Comparison of ENCODE assay signal across 11 mouse cellular contexts in the genomic region with DNA sequence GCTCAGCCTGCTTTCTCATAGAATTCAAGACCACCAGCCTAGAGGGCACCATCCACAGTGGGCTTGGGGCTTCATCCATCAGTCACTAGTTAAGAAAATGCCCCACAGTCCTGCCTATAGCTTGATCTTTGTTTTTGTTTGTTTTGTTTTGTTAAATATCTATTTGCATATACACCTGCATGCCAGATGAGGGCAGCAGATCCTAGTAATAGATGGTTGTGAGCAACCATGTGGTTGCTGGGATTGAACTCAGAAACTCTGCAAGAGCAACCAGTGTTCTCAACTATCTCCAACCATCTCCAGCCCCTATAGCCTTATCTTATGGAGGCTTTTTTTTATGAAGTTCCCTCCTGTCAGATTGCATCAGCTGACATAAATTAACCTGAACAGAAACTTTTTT. TPM values are rescaled to one million over a fixed set of nuclear protein-coding genes. Genes with fewer than 3 reads are reported as not detected.
DNase-seq lines count a peak whose midpoint lies in the region; ATAC-seq and TF ChIP-seq lines count a peak whose summit lies in the region.
"Had no signal": no experiment of that assay in that cellular context is flagged by ENCODE, and none has a peak within 500 bp of the region (broad histone marks: within the 10 kb centered on the region; RNA-seq: fewer than 3 reads in every experiment).

No protein-coding gene starts in this region.

- no peaks in the 10 kb centered on the region for H3K9me3 ChIP-seq in embryonic facial prominence, embryonic 11.5 days (replicated peaks; ENCODE audit: control insufficient read depth, low read length)
- no peaks in the 10 kb centered on the region for H3K9me3 ChIP-seq in embryonic facial prominence, embryonic 10.5 days
- no peaks in the 10 kb centered on the region for H3K9me3 ChIP-seq in lung, embryonic 14.5 days (ENCODE audit: low read depth, low read length)
- H3K9me3 ChIP-seq: neural tube, embryonic 15.5 days had no signal

- peaks cover 6% of the 10 kb centered on the region for H3K36me3 ChIP-seq in embryonic facial prominence, embryonic 11.5 days (replicated peaks; ENCODE audit: control insufficient read depth, insufficient read depth, low read depth, low read length)
- H3K36me3 ChIP-seq in embryonic facial prominence, embryonic 10.5 days (replicated peaks), result peaks cover 90% of the 10 kb centered on the region
- H3K36me3 ChIP-seq in lung, embryonic 14.5 days (ENCODE audit: insufficient read depth), result peaks cover 76% of the 10 kb centered on the region

- H3K4me3 ChIP-seq in embryonic facial prominence, embryonic 11.5 days (ENCODE audit: low read depth, low read length), result no peak overlapping the region
- H3K4me3 ChIP-seq in embryonic facial prominence, embryonic 10.5 days, result no peak overlapping the region
- no peak overlapping the region for H3K4me3 ChIP-seq in lung, embryonic 14.5 days (ENCODE audit: low read depth, low read length)
- H3K4me3 ChIP-seq: neural tube, embryonic 15.5 days had no signal

- H3K27me3 ChIP-seq in embryonic facial prominence, embryonic 11.5 days (ENCODE audit: control insufficient read depth, insufficient read depth, low read length), result no peaks in the 10 kb centered on the region
- no peaks in the 10 kb centered on the region for H3K27me3 ChIP-seq in embryonic facial prominence, embryonic 10.5 days (replicated peaks; ENCODE audit: low read depth, poor library complexity, severe bottlenecking)
- no peaks in the 10 kb centered on the region for H3K27me3 ChIP-seq in lung, embryonic 14.5 days (ENCODE audit: insufficient read depth, low read length)
- H3K27me3 ChIP-seq: neural tube, embryonic 15.5 days had no signal

- no peak; the same call in 1 of the 2 replicates for TF ChIP-seq CTCF in lung, embryonic 14.5 days (IDR thresholded peaks at IDR 0.05; ENCODE audit: low read depth)

- no peak for ATAC-seq in embryonic facial prominence, embryonic 11.5 days (replicated peaks; ENCODE audit: insufficient number of reproducible peaks, low FRiP score, low TSS enrichment, low read depth)
- no peak for ATAC-seq in lung, embryonic 14.5 days (ENCODE audit: insufficient read depth)
- peak; percentile 50 for ATAC-seq in activated CD4-positive, CD25-positive, alpha-beta regulatory T cell, adult 4 months

- no peak overlapping the region for H3K9ac ChIP-seq in embryonic facial prominence, embryonic 11.5 days (replicated peaks; ENCODE audit: low read length)
- no peak overlapping the region for H3K9ac ChIP-seq in lung, embryonic 14.5 days
- H3K9ac ChIP-seq: neural tube, embryonic 15.5 days had no signal

- peak; percentile 29 for DNase-seq in embryonic facial prominence, embryonic 11.5 days (ENCODE audit: low spot score)
- DNase-seq in embryonic facial prominence, embryonic 10.5 days (ENCODE audit: low spot score), result no peak
- DNase-seq in lung, embryonic 14.5 days, result peak; percentile 45
- no peak for DNase-seq in lung, postnatal 4 days
- peak; percentile 71 for DNase-seq in naive thymus-derived CD4-positive, alpha-beta T cell, adult 2 months (ENCODE audit: low read depth)
- no peak for DNase-seq in urinary bladder, postnatal 25 days (ENCODE audit: low spot score)
- DNase-seq in gastrocnemius, adult 18-20 months (ENCODE audit: low spot score), result no peak
- DNase-seq: gastrocnemius, postnatal 36 days had no signal

- H3K4me1 ChIP-seq in embryonic facial prominence, embryonic 11.5 days (ENCODE audit: control insufficient read depth, insufficient read depth, low read length), result no peaks in the 10 kb centered on the region
- H3K4me1 ChIP-seq in embryonic facial prominence, embryonic 10.5 days, result no peaks in the 10 kb centered on the region
- no peaks in the 10 kb centered on the region for H3K4me1 ChIP-seq in lung, embryonic 14.5 days (ENCODE audit: insufficient read depth)

- no peak overlapping the region for H3K27ac ChIP-seq in embryonic facial prominence, embryonic 11.5 days (replicated peaks; ENCODE audit: low read depth, low read length)
- H3K27ac ChIP-seq in embryonic facial prominence, embryonic 10.5 days (replicated peaks), result no peak overlapping the region
- no peak overlapping the region for H3K27ac ChIP-seq in lung, embryonic 14.5 days (ENCODE audit: low read depth)
- H3K27ac ChIP-seq: macrophage; neural tube, embryonic 15.5 days had no signal

- H3K4me2 ChIP-seq in embryonic facial prominence, embryonic 11.5 days (ENCODE audit: low read depth, low read length), result no peak overlapping the region
- H3K4me2 ChIP-seq in lung, embryonic 14.5 days, result no peak overlapping the region
- H3K4me2 ChIP-seq: neural tube, embryonic 15.5 days had no signal

RNA-seq across cellular contexts. Expression of gene Arf4, which starts 14.0 kb away (rescaled TPM):
- polyA plus RNA-seq in embryonic facial prominence, embryonic 11.5 days (2014; fragmentation: Nextera tagmentation; extraction: Ambion mirVana), result 611 and 662 TPM in 2 replicates
- 501 and 504 TPM in 2 replicates for polyA plus RNA-seq in embryonic facial prominence, embryonic 10.5 days (2016; fragmentation: Nextera tagmentation; extraction: Ambion mirVana)
- polyA plus RNA-seq in lung, embryonic 14.5 days (2014; fragmentation: Nextera tagmentation; extraction: Ambion mirVana), result 586 and 611 TPM in 2 replicates
- polyA plus RNA-seq in activated CD4-positive, CD25-positive, alpha-beta regulatory T cell, adult 4 months (2017; shearing (Covaris generic)), result 100 to 1,000 TPM; 244 to 255 TPM
- total RNA-seq in gastrocnemius, adult 18-20 months (2021), result 10 to 100 TPM; 26.2 to 37.1 TPM

RNA-seq across cellular contexts. Expression of gene Pde12, which starts 17.8 kb away (rescaled TPM):
- 12.4 and 13.4 TPM in 2 replicates for polyA plus RNA-seq in embryonic facial prominence, embryonic 11.5 days (2014; fragmentation: Nextera tagmentation; extraction: Ambion mirVana)
- polyA plus RNA-seq in embryonic facial prominence, embryonic 10.5 days (2016; fragmentation: Nextera tagmentation; extraction: Ambion mirVana), result 11.6 and 12.5 TPM in 2 replicates
- 10.6 and 11.5 TPM in 2 replicates for polyA plus RNA-seq in lung, embryonic 14.5 days (2014; fragmentation: Nextera tagmentation; extraction: Ambion mirVana)
- polyA plus RNA-seq in activated CD4-positive, CD25-positive, alpha-beta regulatory T cell, adult 4 months (2017; shearing (Covaris generic)), result 1 to 10 TPM; 4.8 to 4.9 TPM
- 1 to 10 TPM; 4.0 to 4.3 TPM for total RNA-seq in gastrocnemius, adult 18-20 months (2021)

RNA-seq across cellular contexts. Expression of gene Dnah12, which starts 41.2 kb away (rescaled TPM):
- 0.04 TPM in 1 of 2 replicates, not detected in the other for polyA plus RNA-seq in embryonic facial prominence, embryonic 11.5 days (2014; fragmentation: Nextera tagmentation; extraction: Ambion mirVana)
- not detected in 2 replicates for polyA plus RNA-seq in embryonic facial prominence, embryonic 10.5 days (2016; fragmentation: Nextera tagmentation; extraction: Ambion mirVana)
- polyA plus RNA-seq in lung, embryonic 14.5 days (2014; fragmentation: Nextera tagmentation; extraction: Ambion mirVana), result 0.11 and 0.15 TPM in 2 replicates
- polyA plus RNA-seq in activated CD4-positive, CD25-positive, alpha-beta regulatory T cell, adult 4 months (2017; shearing (Covaris generic)), result not detected
- total RNA-seq in gastrocnemius, adult 18-20 months (2021), result under 1 TPM in 1 of 2 experiments, not detected in 1; 0.02 TPM
- total RNA-seq: gastrocnemius, postnatal 36 days had no signal
- polyA plus RNA-seq: macrophage had no signal

Comparison
In these comparisons a context has a peak if more than half of its experiments do, and no peak if none do; other contexts are left out.
1. DNase-seq: peak in embryonic facial prominence, embryonic 11.5 days (single experiment), lung, embryonic 14.5 days (single experiment) and naive thymus-derived CD4-positive, alpha-beta T cell, adult 2 months (single experiment); none in embryonic facial prominence, embryonic 10.5 days (single experiment), lung, postnatal 4 days (0 of 2), urinary bladder, postnatal 25 days (single experiment) and gastrocnemius, adult 18-20 months (single experiment).